Mouse (Mus musculus) heart, embryonic 14.5 days (tissue): ENCODE data around the gene Arhgef38. TPM values are rescaled to one million over a fixed set of nuclear protein-coding genes. Genes with fewer than 3 reads are reported as not detected.

Source experiments
- polyA plus RNA-seq: library from polyadenylated mRNA; unstranded; fragments of >200 nt; fragmentation: Nextera tagmentation; extraction: Ambion mirVana; gene quantifications from 2 replicates; pipeline ENCODE4 v1.2.1, GENCODE M21; 2014

The Arhgef38 gene
- polyA plus RNA-seq, 1 experiment from 2014 or later = 0.14 TPM

Other genes starting within 250 kb of the Arhgef38 start
- 10.6 and 11.9 TPM in 2 replicates for gene Ints12, start 143.1 kb downstream of the Arhgef38 start, polyA plus RNA-seq
- 4.1 and 4.9 TPM in 2 replicates for gene Gstcd, start 142.9 kb downstream of the Arhgef38 start, polyA plus RNA-seq
- gene Ppa2, start 75.2 kb upstream of the Arhgef38 start, polyA plus RNA-seq = 134 and 145 TPM in 2 replicates